Mouse (Mus musculus): ENCODE data around the gene Iqcf5. TPM values are rescaled to one million over a fixed set of nuclear protein-coding genes. Genes with fewer than 3 reads are reported as not detected.

Iqcf5 gene
- polyA plus RNA-seq (2012; rRNA removed; ENCODE audit: low replicate concordance): not detected in 2 replicates

DNA sequence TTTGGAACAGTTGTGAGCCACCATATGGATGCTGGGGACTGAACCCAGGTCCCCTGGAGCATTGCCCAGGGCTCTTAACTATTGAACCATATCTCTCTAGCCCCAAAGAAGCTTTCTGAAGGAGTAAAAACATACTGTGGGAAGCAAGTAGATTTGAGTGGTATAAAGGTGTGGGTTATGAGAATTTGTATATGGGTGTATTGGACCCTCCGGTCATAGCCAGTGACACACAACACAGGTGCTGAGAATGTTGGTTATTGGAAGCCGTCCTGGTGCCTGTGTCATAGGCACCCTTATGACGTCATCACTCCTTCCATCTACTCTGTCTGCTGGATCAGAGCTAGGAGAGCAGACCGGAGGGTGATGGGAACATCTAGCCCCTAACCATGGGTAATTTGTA lies at the start of gene Iqcf5:
Iqcf5 (plus strand) TSS at position 301 of the 400 bp plus-strand sequence.

DNA sequence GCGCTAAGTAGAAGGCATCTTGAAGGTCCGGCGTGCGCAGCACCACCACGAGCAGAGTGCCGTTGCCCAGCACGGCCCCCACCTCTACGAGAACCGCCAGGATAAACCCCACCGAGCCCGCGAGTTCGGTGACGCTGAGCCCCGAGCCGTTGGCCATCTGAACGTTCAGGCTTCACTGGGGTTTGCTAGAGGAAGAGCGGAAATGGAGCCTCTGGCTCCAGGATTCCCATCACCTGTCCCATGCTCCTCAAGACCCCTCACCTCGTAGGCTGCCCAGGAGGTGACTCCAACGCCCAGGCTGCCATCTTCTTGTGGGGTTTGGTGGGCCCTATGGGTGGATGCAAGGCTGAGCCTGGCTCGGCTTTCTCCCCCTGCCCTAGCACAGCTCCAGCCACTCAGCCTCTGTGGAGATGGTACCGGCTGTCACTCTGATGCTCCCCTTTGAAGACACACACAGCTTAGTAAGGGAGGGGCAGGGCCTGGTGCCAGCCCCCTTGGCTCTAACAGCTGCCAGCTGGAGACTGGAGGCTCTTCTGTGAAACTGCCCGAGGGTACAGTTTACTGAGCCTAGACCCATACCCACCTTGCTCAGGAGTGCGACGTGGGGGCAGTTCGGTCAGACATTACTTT lies 48.7 kb upstream of the Iqcf5 start, which contains the start of gene Gpr62:
Gpr62 (minus strand) TSS at position 368 of the 630 bp plus-strand sequence.

DNA sequence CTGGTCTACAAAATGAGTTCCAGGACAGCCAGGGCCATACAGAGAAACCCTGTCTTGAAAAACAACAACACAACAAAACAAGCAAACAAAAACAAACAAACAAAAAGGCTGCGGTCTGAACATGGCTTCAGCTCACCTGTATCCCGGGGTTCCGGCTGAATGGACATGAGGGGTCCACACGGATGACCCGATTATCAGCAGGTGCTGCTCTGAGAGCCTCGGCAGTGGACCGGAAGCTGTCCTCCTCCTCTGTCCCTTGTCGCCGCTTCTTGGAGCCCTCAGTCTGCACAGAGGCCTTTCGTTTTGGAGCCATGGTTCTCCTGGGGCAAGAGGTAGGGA lies 38.7 kb upstream of the Iqcf5 start, which contains the start of gene Rrp9:
Rrp9 (plus strand) TSS at position 301 of the 339 bp plus-strand sequence.

DNA sequence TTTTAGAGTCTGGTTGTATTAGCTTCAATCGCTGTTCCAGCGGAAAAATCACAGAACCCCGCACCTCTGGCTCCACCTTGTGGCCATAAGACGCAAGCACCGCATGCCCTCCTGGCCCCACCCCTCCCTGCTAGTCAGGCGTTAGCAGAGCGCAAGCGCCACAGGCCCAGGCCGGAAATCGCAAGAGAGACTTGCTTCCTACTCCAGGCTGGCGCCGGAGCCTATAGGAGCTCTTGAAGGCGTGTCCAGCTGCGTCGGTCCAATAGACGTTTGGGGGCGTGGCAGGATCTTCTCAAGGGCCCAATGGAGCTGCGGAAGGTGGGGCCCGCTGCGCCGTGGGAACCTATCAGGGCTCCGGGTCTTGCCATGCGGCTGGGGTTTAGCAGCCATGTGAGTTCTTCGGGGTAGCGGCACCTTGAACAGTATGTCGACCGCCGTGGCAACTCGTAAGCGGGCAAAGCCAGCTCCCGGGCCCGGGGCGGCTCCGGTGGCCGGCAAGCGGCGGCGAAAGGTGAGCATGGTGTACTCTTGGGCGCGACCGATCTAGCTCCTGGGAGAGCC lies 37.4 kb upstream of the Iqcf5 start, which contains the start of gene Parp3:
Parp3 (minus strand) TSS at position 26 of the 561 bp plus-strand sequence.

DNA sequence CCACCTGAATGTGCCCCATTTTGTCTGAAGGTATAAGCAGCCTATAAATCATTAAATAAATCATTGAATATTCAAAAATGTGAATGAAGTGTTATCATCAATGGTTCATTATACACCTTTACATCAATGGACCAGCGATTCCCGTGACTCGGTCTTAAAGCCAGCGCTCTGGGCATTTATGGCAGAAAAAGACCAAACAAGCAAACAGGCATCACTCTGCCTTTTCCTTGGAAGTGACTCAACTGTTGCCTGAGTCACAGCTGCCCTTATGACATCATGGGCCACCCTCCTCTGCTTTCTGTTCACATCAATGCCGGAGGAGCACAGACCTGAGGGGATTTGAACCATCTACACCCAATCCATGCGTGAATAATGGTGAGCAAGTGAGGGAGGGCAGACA lies 14.7 kb upstream of the Iqcf5 start, which contains the start of gene Iqcf1:
Iqcf1 (plus strand) TSS at position 301 of the 400 bp plus-strand sequence.

DNA sequence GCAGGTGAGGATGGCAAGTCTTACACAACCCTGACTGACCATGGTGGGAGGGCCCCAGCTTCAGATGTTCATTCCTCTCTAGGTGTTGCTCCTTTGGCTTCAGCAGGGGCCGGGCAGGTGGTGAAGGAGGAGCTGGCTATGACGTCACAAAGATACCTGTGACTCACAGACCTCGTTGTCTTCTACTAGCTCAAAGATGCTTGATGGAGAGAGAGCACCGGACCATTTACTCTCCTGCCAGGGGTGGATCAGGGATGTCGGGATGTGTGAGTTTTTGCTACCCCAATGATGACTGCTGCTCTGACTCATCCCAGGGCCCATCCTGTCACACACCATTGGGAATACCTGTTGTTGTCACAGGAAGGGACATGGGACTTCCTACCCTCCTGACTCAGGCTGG lies 47.2 kb downstream of the Iqcf5 start, which contains the start of gene Iqcf3:
Iqcf3 (minus strand) TSS at position 101 of the 400 bp plus-strand sequence.

Other genes with a start within 250 kb of the Iqcf5 start
- 8.3 and 11.1 TPM in 2 replicates for gene Poc1a, start 233.5 kb upstream of the Iqcf5 start, polyA plus RNA-seq (2012; rRNA removed; ENCODE audit: low replicate concordance)
- 46.7 and 83.4 TPM in 2 replicates for gene Dusp7, start 145.9 kb upstream of the Iqcf5 start, polyA plus RNA-seq (2012; rRNA removed; ENCODE audit: low replicate concordance)
- 462 and 751 TPM in 2 replicates for gene Rpl29, start 85.1 kb upstream of the Iqcf5 start, polyA plus RNA-seq (2012; rRNA removed; ENCODE audit: low replicate concordance)
- 11.5 and 16.5 TPM in 2 replicates for gene Acy1, start 76.3 kb upstream of the Iqcf5 start, polyA plus RNA-seq (2012; rRNA removed; ENCODE audit: low replicate concordance)
- 80.4 and 111 TPM in 2 replicates for gene Abhd14b, start 67.1 kb upstream of the Iqcf5 start, polyA plus RNA-seq (2012; rRNA removed; ENCODE audit: low replicate concordance)
- 53.8 and 72.6 TPM in 2 replicates for gene Abhd14a, start 66.9 kb upstream of the Iqcf5 start, polyA plus RNA-seq (2012; rRNA removed; ENCODE audit: low replicate concordance)
- gene Pcbp4, start 61.3 kb upstream of the Iqcf5 start, polyA plus RNA-seq (2012; rRNA removed; ENCODE audit: low replicate concordance): 78.7 and 126 TPM in 2 replicates
- gene Gpr62, start 48.6 kb upstream of the Iqcf5 start, polyA plus RNA-seq (2012; rRNA removed; ENCODE audit: low replicate concordance): 0.40 TPM in 1 of 2 replicates, not detected in the other
- gene Rrp9, start 38.6 kb upstream of the Iqcf5 start, polyA plus RNA-seq (2012; rRNA removed; ENCODE audit: low replicate concordance): 22.3 and 41.2 TPM in 2 replicates
- 91.3 and 199 TPM in 2 replicates for gene Parp3, start 37.6 kb upstream of the Iqcf5 start, polyA plus RNA-seq (2012; rRNA removed; ENCODE audit: low replicate concordance)
- not detected in 2 replicates for gene Iqcf1, start 14.6 kb upstream of the Iqcf5 start, polyA plus RNA-seq (2012; rRNA removed; ENCODE audit: low replicate concordance)
- gene Iqcf3, start 47.1 kb downstream of the Iqcf5 start, polyA plus RNA-seq (2012; rRNA removed; ENCODE audit: low replicate concordance): not detected in 2 replicates
- not detected in 2 replicates for gene Iqcf4, start 56.4 kb downstream of the Iqcf5 start, polyA plus RNA-seq (2012; rRNA removed; ENCODE audit: low replicate concordance)
- not detected in 2 replicates for gene Iqcf6, start 112.0 kb downstream of the Iqcf5 start, polyA plus RNA-seq (2012; rRNA removed; ENCODE audit: low replicate concordance)
- not detected in 2 replicates for gene Grm2, start 141.5 kb downstream of the Iqcf5 start, polyA plus RNA-seq (2012; rRNA removed; ENCODE audit: low replicate concordance)
- 142 and 168 TPM in 2 replicates for gene Tex264, start 171.4 kb downstream of the Iqcf5 start, polyA plus RNA-seq (2012; rRNA removed; ENCODE audit: low replicate concordance)